Mouse (Mus musculus): ENCODE measurements at regions not wholly inside any gene's neighbourhood (a gene's known extent, or its start where the extent isn't known, plus 50 kb on each side); places are given as distances from the start of the nearest gene placed in this dataset.

DNA sequence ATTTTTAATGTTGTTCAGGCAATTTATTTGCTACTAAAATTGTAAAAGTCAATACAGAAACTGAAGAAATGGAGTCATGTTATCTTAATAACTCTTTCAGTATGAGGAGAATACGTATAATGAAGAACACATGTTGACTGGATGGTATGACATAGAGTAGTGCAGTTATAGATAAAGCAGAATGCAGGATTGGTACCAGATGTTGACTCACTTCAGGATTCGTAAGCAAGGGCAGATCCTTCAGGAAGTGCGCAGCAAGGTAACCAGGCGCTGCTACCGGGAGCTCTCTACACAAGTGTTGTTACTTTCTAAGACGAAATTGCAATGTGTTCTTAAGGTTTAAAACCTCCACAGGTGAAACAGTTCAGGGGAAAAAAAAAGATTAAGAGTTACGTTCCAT is 683.3 kb downstream of the Robo2 start:
- Histone ChIP-seq H3K9me3 (ENCODE audit: low read depth, low read length) (no peaks in the 10 kb centered on the region), H3K36me3 (ENCODE audit: insufficient read depth) (no peaks in the 10 kb centered on the region), H3K9ac (no peak overlapping the region), H3K27ac (ENCODE audit: low read depth) (no peak overlapping the region), H3K4me1 (ENCODE audit: insufficient read depth) (no peaks in the 10 kb centered on the region), H3K27me3 (ENCODE audit: insufficient read depth, low read length) (no peaks in the 10 kb centered on the region), H3K4me3 (ENCODE audit: low read depth, low read length) (no peak overlapping the region), H3K4me2 (no peak overlapping the region)
- WGBS: 80% methylated on average over 7 of the region's 7 CpGs
- ATAC-seq (ENCODE audit: insufficient read depth) (no peak), DNase-seq (no peak)
- TF ChIP-seq CTCF (IDR thresholded peaks at IDR 0.05; ENCODE audit: low read depth): no peak

DNA sequence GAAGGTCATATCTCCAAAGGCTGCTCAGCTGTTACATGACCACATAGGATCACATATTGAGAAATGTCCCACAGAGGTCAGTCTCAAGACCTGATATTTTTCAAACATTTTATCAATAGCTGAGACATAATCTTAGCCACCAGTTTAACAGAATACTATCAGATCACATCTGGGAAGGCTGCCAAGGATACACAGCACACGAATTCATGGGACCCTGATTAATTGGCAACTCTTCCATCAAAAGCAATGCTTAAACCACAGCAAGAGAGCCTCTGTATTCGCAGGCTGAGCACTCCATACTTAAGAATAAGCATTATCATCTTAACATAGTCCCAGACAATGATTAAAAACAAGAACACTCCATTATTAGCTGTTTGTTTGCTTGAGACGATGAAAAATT is 691.9 kb downstream of the Robo2 start:
- no peak overlapping the region for H3K4me3 ChIP-seq (ENCODE audit: low read depth, low read length)
- TF ChIP-seq CTCF (IDR thresholded peaks at IDR 0.05; ENCODE audit: low read depth): no peak
- 51% methylated on average over 3 of the region's 3 CpGs for WGBS

DNA sequence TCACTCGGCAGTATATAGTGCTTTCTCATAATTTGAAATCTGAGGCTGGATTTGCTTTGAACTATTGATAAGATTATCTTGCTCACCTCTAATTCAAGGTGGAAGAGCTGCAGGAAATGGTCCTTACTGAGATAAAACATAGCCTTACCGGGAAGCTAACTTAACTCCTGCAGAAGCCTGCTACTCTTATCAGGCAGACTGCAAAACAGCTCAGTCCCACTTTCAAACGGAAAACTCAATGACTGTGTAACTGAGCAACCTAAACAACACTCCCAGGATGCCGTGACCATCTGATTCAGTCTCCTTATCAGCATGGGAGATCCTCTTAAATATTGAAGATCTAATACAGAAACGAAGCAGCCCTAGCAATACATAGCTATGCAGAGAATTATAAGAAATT is 695.3 kb downstream of the Robo2 start:
- no peak overlapping the region for H3K4me2 ChIP-seq
- no peaks in the 10 kb centered on the region for H3K36me3 ChIP-seq (ENCODE audit: insufficient read depth)
- ATAC-seq (ENCODE audit: insufficient read depth): no peak
- 35% methylated on average over 5 of the region's 5 CpGs for WGBS
- no peaks in the 10 kb centered on the region for H3K27me3 ChIP-seq (ENCODE audit: insufficient read depth, low read length)
- DNase-seq: no peak
- no peak overlapping the region for H3K9ac ChIP-seq
- no peaks in the 10 kb centered on the region for H3K4me1 ChIP-seq (ENCODE audit: insufficient read depth)
- no peak overlapping the region for H3K4me3 ChIP-seq (ENCODE audit: low read depth, low read length)
- H3K9me3 ChIP-seq (ENCODE audit: low read depth, low read length): no peaks in the 10 kb centered on the region
- H3K27ac ChIP-seq (ENCODE audit: low read depth): no peak overlapping the region
- TF ChIP-seq CTCF (IDR thresholded peaks at IDR 0.05; ENCODE audit: low read depth): no peak

More for the DNA sequence above, 691.9 kb downstream of the Robo2 start:
- H3K4me1 ChIP-seq (ENCODE audit: insufficient read depth): no peaks in the 10 kb centered on the region
- ATAC-seq (ENCODE audit: insufficient read depth): no peak
- peak; percentile 23 for DNase-seq
- no peak overlapping the region for H3K4me2 ChIP-seq
- no peak overlapping the region for H3K27ac ChIP-seq (ENCODE audit: low read depth)
- no peaks in the 10 kb centered on the region for H3K9me3 ChIP-seq (ENCODE audit: low read depth, low read length)
- H3K9ac ChIP-seq: no peak overlapping the region
- H3K36me3 ChIP-seq (ENCODE audit: insufficient read depth): no peaks in the 10 kb centered on the region
- H3K27me3 ChIP-seq (ENCODE audit: insufficient read depth, low read length): no peaks in the 10 kb centered on the region

DNA sequence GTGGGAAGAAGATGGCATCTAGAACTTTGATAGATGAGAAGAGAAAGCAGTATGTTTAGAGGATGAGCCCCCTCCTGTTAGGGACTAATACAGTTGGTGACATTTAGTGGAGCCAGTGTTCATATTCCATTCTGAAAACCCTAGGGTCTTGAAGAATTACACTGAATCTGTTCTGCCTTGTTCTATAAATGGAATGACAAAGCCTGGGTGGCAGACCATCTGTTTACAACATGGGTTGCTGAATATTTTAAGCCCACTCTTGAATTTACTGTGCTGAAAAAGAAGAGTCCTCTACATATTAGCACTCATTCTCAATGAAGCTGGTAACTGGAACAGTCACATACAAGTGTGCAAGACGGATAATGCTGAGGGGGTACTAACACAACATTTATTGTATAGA is 704.6 kb downstream of the Robo2 start:
- TF ChIP-seq CTCF (IDR thresholded peaks at IDR 0.05; ENCODE audit: low read depth): no peak
- Histone ChIP-seq H3K4me3 (ENCODE audit: low read depth, low read length) (no peak overlapping the region), H3K9me3 (ENCODE audit: low read depth, low read length) (no peaks in the 10 kb centered on the region), H3K9ac (no peak overlapping the region), H3K36me3 (ENCODE audit: insufficient read depth) (no peaks in the 10 kb centered on the region), H3K4me2 (no peak overlapping the region), H3K27ac (ENCODE audit: low read depth) (no peak overlapping the region), H3K4me1 (ENCODE audit: insufficient read depth) (no peaks in the 10 kb centered on the region), H3K27me3 (ENCODE audit: insufficient read depth, low read length) (no peaks in the 10 kb centered on the region)
- whole genome bisulfite sequencing: 91% methylated on average over 1 of the region's 1 CpGs
- ATAC-seq (ENCODE audit: insufficient read depth): no peak
- no peak for DNase-seq

DNA sequence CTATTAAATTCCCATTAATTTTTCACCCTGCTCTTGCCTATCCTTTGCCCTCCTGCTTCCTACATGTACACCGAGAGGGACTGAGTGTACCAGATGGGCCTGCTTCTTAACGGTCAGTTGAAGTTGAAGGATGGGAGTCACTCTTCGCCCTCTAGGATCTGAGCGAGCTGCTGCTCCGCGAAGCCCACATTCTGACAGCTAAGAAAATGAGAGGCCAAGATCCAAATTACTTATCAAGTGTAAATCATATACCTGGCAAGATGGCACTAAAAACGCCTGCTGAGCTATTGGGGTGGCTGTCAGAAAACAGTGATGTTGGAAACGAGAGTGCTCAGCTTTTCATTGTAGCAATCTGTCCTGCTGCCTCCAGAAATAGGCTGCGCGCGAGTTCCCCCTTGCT is 722.4 kb downstream of the Robo2 start:
- no peak overlapping the region for H3K9ac ChIP-seq
- no peak overlapping the region for H3K27ac ChIP-seq (ENCODE audit: low read depth)
- H3K27me3 ChIP-seq (ENCODE audit: insufficient read depth, low read length): no peaks in the 10 kb centered on the region
- no peak for TF ChIP-seq CTCF (IDR thresholded peaks at IDR 0.05; ENCODE audit: low read depth)
- H3K36me3 ChIP-seq (ENCODE audit: insufficient read depth): no peaks in the 10 kb centered on the region
- ATAC-seq (ENCODE audit: insufficient read depth) (no peak), DNase-seq (no peak)
- H3K4me3 ChIP-seq (ENCODE audit: low read depth, low read length): no peak overlapping the region
- H3K4me2 ChIP-seq: no peak overlapping the region
- 66% methylated on average over 11 of the region's 11 CpGs for WGBS
- no peaks in the 10 kb centered on the region for H3K9me3 ChIP-seq (ENCODE audit: low read depth, low read length)
- no peaks in the 10 kb centered on the region for H3K4me1 ChIP-seq (ENCODE audit: insufficient read depth)

DNA sequence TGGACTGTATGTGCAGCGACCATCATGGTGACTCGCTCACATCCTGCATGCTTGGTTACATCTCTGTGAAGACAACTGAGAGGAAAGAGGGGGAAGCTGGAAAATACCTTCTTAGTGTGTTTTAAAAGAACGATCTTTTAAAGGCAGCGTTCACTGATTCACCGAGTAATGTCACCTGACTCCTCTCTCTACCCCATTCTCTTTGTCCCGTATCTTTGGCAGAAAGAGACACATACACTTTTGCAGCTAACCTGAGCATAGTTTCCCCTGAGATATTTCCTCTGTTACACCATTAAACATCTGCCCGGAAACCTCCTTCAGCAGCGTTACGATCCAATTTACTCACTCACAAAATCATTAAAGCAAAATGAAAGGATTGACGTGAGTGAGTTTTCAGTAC is 731.8 kb downstream of the Robo2 start:
- ATAC-seq (ENCODE audit: insufficient read depth) (no peak), DNase-seq (no peak)
- Histone ChIP-seq H3K4me1 (ENCODE audit: insufficient read depth) (no peaks in the 10 kb centered on the region), H3K9ac (no peak overlapping the region), H3K9me3 (ENCODE audit: low read depth, low read length) (no peaks in the 10 kb centered on the region), H3K4me3 (ENCODE audit: low read depth, low read length) (no peak overlapping the region), H3K27ac (ENCODE audit: low read depth) (no peak overlapping the region), H3K27me3 (ENCODE audit: insufficient read depth, low read length) (no peaks in the 10 kb centered on the region), H3K36me3 (ENCODE audit: insufficient read depth) (no peaks in the 10 kb centered on the region), H3K4me2 (no peak overlapping the region)
- TF ChIP-seq CTCF (IDR thresholded peaks at IDR 0.05; ENCODE audit: low read depth): no peak
- 86% methylated on average over 10 of the region's 10 CpGs for WGBS

DNA sequence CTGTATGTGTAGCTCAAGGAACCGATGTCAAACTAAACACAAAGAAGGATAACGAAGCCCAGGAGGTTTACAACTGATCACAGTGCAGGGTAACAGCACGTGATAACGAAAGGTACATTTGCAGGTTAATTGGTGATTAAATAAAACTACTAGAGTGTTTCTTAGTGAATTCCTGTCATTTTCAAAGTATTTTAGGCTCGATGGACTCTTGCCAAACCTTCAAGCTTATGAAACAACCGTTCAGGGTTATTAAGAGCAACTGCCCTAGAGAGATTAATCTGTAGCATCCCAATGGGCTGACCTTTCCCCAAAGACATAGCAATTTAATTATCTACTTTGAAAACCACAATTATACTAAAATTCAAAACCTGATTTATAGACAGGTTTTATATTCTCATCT is 741.1 kb downstream of the Robo2 start:
- no peak for TF ChIP-seq CTCF (IDR thresholded peaks at IDR 0.05; ENCODE audit: low read depth)
- Histone ChIP-seq H3K36me3 (ENCODE audit: insufficient read depth) (no peaks in the 10 kb centered on the region), H3K4me3 (ENCODE audit: low read depth, low read length) (no peak overlapping the region), H3K4me1 (ENCODE audit: insufficient read depth) (no peaks in the 10 kb centered on the region), H3K9me3 (ENCODE audit: low read depth, low read length) (no peaks in the 10 kb centered on the region), H3K27me3 (ENCODE audit: insufficient read depth, low read length) (no peaks in the 10 kb centered on the region), H3K27ac (ENCODE audit: low read depth) (no peak overlapping the region), H3K4me2 (no peak overlapping the region), H3K9ac (no peak overlapping the region)
- DNase-seq (no peak), ATAC-seq (ENCODE audit: insufficient read depth) (no peak)
- 63% methylated on average over 6 of the region's 6 CpGs for WGBS
